Comparison of ENCODE assay signal across 13 mouse cellular contexts in genomic region chr11:68331117-68331437, GRCm38 (mm10).
"Had no signal": no experiment of that assay in that cellular context is flagged by ENCODE, and none has a peak within 500 bp of the region (broad histone marks: within the 10 kb centered on the region; RNA-seq: fewer than 3 reads in every experiment).

No protein-coding gene starts in this region.

- H3K9me3 ChIP-seq: intestine, embryonic 15.5 days; limb, embryonic 10.5 days; liver, embryonic 15.5 days; stomach, embryonic 15.5 days had no signal

- H3K36me3 ChIP-seq: intestine, embryonic 15.5 days; limb, embryonic 10.5 days; liver, embryonic 15.5 days; midbrain, embryonic 13.5 days; stomach, embryonic 15.5 days had no signal

- ATAC-seq: intestine, embryonic 15.5 days; lung, postnatal 0 days; midbrain, embryonic 13.5 days had no signal

- H3K27me3 ChIP-seq: intestine, embryonic 15.5 days; liver, embryonic 15.5 days; midbrain, embryonic 13.5 days; stomach, embryonic 15.5 days had no signal

- H3K4me2 ChIP-seq: intestine, embryonic 15.5 days; liver, embryonic 11.5 days; liver, embryonic 15.5 days; midbrain, embryonic 13.5 days; stomach, embryonic 15.5 days had no signal

- DNase-seq: lung, adult 2 months; lung, postnatal 36 days; right cerebral cortex, postnatal 14 days; thymus, adult 2 months; thymus, postnatal 25 days had no signal

- H3K4me3 ChIP-seq: intestine, embryonic 15.5 days; left cerebral cortex, adult 2 months; limb, embryonic 10.5 days; liver, embryonic 15.5 days; midbrain, embryonic 13.5 days; stomach, embryonic 15.5 days had no signal

- H3K9ac ChIP-seq: intestine, embryonic 15.5 days; liver, embryonic 15.5 days; midbrain, embryonic 13.5 days; stomach, embryonic 15.5 days had no signal

- H3K4me1 ChIP-seq: intestine, embryonic 15.5 days; liver, embryonic 15.5 days; midbrain, embryonic 13.5 days; stomach, embryonic 15.5 days had no signal

- H3K27ac ChIP-seq: intestine, embryonic 15.5 days; left cerebral cortex, adult 2 months; limb, embryonic 10.5 days; liver, embryonic 15.5 days; midbrain, embryonic 13.5 days; stomach, embryonic 15.5 days had no signal
